Mouse (Mus musculus) cerebellum, adult 9-11 months (tissue): ENCODE data around the gene Agps.

Experiments used
- DNase-seq: peaks from one replicate; pipeline ENCODE4 v3.0.0; 2022

Agps gene

GRCm38 (mm10) chr2:75830233-75830632 is 1.7 kb upstream of the Agps start:
- DNase-seq = no peak

GRCm38 (mm10) chr2:75832781-75833180 is 804 bp downstream of the Agps start:
- no peak for DNase-seq

- DNase-seq = no peak
These were observed 2.5 kb downstream of the Agps start for GRCm38 (mm10) chr2:75834492-75834891.

GRCm38 (mm10) chr2:75842302-75842701 is 10.3 kb downstream of the Agps start:
- DNase-seq = no peak

- no peak for DNase-seq
These were observed 15.7 kb downstream of the Agps start for GRCm38 (mm10) chr2:75847708-75848107.

GRCm38 (mm10) chr2:75852483-75852882 is 20.5 kb downstream of the Agps start:
- DNase-seq = no peak

GRCm38 (mm10) chr2:75854136-75854535 is 22.2 kb downstream of the Agps start:
- no peak for DNase-seq

GRCm38 (mm10) chr2:75861115-75861514 is 29.1 kb downstream of the Agps start:
- no peak for DNase-seq

GRCm38 (mm10) chr2:75869604-75870003 is 37.6 kb downstream of the Agps start:
- DNase-seq = no peak

- DNase-seq = no peak
These were observed 42.1 kb downstream of the Agps start for GRCm38 (mm10) chr2:75874008-75874559.

GRCm38 (mm10) chr2:75879791-75880190 is 47.8 kb downstream of the Agps start:
- no peak for DNase-seq

- peak; percentile 36 for DNase-seq
These were observed 51.6 kb downstream of the Agps start for GRCm38 (mm10) chr2:75883543-75883942.

- DNase-seq = no peak
These were observed 60.0 kb downstream of the Agps start for GRCm38 (mm10) chr2:75891981-75892380.

GRCm38 (mm10) chr2:75895711-75896110 is 63.7 kb downstream of the Agps start:
- no peak for DNase-seq

GRCm38 (mm10) chr2:75900281-75900680 is 68.3 kb downstream of the Agps start:
- no peak for DNase-seq

GRCm38 (mm10) chr2:75901869-75902268 is 69.9 kb downstream of the Agps start:
- DNase-seq = no peak

GRCm38 (mm10) chr2:75907142-75907541 is 75.2 kb downstream of the Agps start:
- no peak for DNase-seq

GRCm38 (mm10) chr2:75915040-75915439 is 83.1 kb downstream of the Agps start:
- no peak for DNase-seq

- no peak for DNase-seq
These were observed 91.9 kb downstream of the Agps start for GRCm38 (mm10) chr2:75923807-75924340.

- DNase-seq = no peak
These were observed 94.1 kb downstream of the Agps start for GRCm38 (mm10) chr2:75926061-75926460.

GRCm38 (mm10) chr2:75928011-75928410 is 96.0 kb downstream of the Agps start:
- no peak for DNase-seq

GRCm38 (mm10) chr2:75929141-75929540 is 97.2 kb downstream of the Agps start:
- DNase-seq = peak; percentile 69

GRCm38 (mm10) chr2:75929786-75930444 is 97.9 kb downstream of the Agps start:
- DNase-seq = no peak

GRCm38 (mm10) chr2:75930941-75931340 is 99.0 kb downstream of the Agps start:
- no peak for DNase-seq

- DNase-seq = no peak
These were observed 101.6 kb downstream of the Agps start for GRCm38 (mm10) chr2:75933541-75933940.
